Mouse (Mus musculus): ENCODE results near the gene Kctd19.
A peak's percentile ranks its signal among the peaks of the same experiment; 100 is the strongest.

Kctd19 gene

DNA sequence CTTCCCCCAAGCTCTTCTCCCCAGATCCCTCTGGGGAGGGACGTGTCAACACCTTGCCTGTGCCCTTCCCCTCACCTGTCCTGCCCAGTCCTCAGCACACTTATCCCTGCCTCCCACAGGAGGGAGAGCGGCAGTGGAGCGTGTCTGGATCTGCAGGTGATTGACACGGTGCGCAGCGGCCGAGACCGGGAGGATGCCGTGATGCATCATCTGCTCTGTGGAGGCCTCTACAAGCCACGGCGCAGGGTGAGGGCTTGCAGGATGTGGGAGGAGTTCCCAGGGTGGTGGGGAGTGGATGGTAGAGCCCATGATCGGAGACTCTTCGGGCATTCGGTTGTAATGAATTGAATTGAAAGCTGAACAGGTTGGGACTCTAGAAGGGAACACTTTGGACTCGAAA lies 54.1 kb downstream of the Kctd19 start:
- DNase-seq (ENCODE audit: extremely low spot score), result no peak

DNA sequence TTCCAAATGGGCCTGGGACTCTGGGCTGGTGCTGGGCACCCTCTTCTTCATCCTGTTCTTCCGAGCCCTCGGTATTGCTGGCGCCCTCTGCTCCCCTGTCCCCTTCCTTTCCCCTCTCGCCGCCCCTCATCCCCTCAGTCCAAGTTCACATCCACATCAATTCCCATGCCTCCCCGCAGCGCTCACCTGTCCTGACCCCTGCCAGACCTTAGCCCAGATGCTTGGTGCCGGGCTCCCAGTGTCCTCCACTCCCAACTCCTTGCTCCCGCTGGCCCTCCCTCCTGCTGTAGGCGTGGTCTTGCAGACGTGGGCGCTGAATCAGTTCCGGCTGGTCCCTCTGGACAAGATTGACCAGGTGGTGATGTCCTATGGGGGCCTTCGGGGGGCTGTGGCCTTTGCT lies 56.6 kb downstream of the Kctd19 start:
- DNase-seq (ENCODE audit: extremely low spot score), result no peak

DNA sequence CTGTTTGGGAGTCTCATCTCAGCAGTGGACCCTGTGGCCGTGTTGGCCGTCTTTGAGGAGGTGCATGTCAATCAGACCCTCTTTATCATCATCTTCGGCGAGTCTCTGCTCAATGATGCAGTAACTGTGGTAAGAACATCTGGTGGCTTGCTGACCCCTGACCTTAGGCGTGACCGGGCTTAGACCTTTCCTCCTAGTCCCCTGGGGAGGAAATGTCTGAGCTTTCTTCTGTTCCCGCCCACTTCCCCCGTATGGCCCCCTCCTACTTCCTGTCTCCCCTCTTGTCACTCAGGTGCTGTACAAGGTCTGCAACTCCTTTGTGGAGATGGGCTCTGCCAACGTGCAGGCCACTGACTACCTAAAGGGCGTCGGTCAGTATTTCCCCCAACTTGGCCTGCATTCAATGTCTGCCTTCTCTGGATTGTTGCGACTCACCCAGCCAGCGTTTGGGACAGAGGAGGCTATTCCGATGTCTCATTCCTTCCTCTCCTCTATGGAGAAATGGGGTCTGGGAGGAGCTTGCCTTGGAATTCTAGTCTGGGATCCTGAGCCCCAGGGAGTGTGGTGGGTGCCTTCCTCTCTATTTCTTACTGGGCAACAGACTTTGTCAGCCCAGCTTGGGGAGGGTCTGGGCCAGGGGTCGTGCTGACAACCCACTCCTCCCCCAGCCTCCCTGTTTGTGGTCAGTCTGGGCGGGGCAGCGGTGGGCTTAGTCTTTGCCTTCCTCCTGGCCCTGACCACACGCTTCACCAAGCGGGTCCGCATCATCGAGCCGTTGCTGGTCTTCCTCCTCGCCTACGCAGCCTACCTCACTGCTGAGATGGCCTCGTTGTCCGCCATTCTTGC lies 57.9 kb downstream of the Kctd19 start:
- DNase-seq (ENCODE audit: extremely low spot score), result peak; percentile 71

DNA sequence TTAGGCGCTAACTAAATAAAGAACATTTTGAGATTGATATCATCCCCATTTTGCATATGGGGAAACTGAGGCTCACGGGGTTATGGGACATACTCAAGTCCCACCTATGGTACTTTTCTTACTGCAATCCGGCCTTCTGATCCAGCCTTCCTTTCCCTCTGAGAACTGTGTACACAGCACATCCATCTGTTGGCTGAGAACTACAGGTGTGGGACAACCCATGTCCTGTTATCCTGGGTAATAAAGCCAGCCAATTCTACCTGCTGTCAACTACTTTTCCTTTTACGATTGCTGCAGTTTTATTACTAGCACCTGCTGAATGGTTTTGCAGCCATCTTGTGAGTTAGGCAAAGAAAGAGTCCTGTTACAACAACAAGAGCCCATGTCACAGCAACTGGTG lies 58.8 kb downstream of the Kctd19 start:
- no peak for DNase-seq (ENCODE audit: extremely low spot score)

DNA sequence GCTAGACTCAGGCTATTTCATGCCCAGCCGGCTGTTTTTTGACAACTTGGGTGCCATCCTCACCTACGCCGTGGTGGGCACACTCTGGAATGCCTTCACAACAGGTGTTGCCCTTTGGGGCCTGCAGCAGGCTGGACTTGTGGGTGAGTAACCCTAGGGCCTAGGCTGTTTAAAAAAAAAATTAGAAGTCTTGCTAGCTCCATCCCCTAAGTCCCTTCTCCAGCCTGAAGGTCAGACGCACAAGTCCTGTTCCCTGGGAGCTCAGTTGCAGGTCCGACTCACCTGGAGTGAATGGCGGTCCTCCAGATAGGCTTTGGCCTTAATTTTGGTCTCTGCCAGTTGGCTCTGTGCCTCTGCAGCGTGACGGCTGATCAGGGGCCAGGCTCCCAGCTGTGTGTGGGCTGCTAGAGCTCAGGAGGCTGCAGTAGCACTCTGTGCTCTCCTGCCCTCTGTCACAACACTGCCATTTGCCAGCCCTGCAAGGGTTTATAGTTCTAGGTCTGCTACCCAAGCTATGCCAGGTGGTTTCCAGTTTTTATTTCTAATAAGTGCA lies 59.6 kb downstream of the Kctd19 start:
- DNase-seq (ENCODE audit: extremely low spot score), result no peak

DNA sequence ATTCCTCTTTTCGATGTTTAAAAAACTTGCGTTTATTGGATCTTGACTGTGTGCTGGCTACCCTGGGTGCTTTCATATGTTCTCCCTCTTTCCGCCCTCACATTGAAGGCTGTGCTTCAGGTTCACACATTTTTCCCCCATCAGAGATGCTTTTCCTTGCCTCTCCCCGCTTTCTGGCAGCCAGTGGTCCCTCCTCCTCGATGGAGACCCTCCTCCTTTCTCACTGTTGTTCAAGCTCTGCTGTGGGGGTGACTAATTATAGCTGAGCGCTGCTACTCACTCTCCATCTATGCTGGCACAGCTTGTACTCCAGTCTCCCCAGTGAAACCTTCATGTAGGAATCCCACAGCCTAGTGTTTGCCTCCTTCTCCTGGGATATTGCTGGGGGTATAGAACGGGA lies 63.1 kb downstream of the Kctd19 start:
- DNase-seq (ENCODE audit: extremely low spot score), result no peak

DNA sequence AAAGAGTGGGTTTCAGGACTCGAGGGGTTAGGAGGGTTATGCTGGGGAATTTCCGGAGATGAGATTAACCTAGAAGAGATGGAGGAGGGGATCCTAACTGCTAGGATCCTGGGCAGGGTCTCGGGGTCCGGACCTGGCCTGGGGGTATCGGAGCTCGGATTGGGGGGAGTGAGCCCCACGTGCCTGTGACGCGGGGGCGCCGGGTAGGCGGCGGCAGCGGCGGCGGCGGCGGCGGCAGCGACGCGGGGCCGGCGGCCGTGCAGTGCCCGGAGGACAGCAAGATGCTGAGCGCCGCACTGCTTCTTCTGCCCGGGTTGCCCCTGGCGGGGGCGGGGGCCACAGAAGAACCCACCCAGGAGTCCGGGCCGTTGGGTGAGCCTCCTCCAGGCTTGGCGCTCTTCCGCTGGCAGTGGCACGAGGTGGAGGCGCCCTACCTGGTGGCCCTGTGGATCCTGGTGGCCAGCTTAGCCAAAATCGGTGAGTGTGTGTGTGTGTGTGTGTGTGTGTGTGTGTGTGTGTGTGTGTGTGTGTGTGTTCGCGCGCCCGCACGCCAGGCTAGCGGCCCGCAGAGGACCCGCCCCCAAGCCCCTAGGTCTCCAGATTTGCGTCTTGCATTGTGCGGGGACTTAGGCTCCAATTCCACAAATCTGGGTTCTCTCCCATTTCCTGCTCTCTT lies 64.1 kb downstream of the Kctd19 start:
- peak; percentile 69 for DNase-seq (ENCODE audit: extremely low spot score)

DNA sequence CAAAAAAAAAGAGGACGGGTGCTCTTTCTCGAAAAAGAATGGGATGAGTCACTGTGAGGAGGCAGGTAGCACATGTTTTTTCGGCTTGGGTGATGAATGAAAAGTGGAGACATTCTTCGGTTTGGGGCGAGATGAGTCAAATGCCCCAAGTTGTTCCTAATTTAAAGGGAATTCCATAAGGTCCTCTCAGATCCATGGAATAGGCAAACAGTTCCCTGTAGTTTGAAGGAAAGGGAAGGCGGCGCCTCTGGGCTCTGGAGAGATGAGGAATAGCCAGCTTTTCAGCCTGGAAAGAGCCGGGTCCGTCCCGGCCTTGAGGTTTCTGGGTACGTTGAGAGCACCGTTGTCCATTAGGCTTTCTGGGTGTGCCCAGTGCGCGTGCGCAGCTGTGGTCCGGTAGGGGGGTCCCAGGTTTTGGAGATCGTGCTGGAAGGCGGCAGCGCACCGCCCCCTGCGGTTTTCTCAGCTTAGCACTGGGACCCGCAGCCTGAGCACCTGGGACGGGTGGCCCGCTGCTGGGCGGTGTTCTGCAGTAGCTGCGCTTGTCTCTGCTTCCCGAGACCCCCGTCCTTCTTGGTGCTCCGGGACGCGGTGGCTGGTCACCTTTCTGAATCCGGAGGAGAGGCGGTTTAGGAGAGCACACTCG lies 64.7 kb downstream of the Kctd19 start, which contains the start of gene Slc9a5:
Gene Slc9a5, plus strand, starts transcription at position 394 of the 646 bp plus-strand sequence.
- peak; percentile 83 for DNase-seq (ENCODE audit: extremely low spot score)

DNA sequence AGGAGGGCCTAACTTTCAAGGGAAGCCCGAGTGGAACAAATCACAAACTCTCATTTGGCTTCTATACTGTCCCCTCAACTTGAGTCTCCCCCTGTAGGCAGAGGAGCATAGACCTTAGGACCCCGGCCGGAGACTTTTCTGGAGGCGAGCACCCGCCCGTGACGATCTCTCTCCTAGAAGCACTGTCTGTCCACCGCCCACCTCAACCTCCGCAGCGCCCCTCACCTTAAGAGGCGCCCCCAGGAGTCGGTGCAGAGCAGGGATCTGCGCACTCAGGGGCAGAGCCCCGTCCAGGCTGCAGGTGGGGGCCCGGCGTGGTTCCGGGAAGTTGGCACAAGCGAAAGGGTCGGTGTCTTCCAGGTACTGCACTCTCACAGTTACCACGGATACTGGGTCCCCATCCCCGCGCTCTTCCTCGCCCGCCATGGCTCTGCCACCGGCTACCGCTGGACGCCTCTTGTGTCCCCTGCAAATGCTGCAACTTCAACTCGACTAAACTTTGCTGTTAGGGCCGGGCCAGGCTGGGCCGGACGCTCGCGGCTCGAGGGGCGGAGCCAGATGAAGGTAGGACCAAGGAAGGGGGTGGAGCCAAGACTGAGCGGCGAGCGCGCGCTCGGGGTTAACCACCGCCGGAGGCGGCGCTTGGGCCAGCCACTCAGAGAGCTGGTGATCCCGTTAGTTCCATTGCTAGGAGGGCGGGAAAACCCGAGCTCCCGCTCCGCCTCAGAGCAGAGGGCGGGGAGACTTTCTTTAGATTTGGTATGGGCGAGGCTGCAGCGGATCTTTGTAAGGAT lies 65.7 kb downstream of the Kctd19 start, which contains the start of gene Fhod1:
Gene Fhod1, minus strand, starts transcription at position 526 of the 794 bp plus-strand sequence.
- DNase-seq (ENCODE audit: extremely low spot score), result peak; percentile 94

DNA sequence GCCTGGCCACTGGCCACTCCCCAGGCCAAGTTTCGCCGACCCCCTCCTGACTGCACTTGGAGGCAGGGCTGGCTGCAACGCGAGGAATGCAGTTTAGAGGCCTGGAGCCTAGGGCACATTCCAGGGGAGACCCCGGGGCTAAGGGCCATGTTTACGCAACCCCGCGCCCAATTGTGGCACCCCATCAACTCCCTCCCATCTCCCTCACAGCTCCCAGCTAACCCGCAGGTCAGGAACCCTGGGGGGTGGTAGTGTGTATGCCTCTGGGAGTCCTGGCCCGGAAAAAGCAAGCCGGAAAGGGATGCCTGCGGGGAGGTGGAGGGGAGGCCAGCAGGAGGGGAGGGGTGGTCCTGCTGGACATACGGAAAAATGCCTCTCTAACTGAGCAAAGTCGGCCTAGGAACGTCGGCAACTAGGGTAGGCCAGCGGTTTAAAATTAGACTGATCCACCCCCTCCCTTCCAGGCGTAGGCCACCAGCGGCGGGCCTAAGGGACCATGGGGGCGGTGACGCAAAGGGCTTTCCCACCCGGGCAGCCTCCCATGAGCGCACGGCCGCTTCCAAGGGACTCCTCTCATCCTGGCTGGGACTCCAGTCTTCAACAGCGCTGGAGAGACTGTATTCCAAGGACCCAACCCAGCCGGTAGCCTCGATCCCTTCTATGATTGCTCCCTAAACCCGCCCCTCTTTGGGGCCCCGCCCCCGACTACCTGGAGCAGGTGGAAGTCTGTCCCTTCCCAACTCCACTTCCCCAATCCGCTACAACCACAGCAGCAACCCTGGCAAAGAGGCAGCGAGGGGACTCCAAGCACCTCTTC lies 66.5 kb downstream of the Kctd19 start:
- DNase-seq (ENCODE audit: extremely low spot score), result peak; percentile 74

DNA sequence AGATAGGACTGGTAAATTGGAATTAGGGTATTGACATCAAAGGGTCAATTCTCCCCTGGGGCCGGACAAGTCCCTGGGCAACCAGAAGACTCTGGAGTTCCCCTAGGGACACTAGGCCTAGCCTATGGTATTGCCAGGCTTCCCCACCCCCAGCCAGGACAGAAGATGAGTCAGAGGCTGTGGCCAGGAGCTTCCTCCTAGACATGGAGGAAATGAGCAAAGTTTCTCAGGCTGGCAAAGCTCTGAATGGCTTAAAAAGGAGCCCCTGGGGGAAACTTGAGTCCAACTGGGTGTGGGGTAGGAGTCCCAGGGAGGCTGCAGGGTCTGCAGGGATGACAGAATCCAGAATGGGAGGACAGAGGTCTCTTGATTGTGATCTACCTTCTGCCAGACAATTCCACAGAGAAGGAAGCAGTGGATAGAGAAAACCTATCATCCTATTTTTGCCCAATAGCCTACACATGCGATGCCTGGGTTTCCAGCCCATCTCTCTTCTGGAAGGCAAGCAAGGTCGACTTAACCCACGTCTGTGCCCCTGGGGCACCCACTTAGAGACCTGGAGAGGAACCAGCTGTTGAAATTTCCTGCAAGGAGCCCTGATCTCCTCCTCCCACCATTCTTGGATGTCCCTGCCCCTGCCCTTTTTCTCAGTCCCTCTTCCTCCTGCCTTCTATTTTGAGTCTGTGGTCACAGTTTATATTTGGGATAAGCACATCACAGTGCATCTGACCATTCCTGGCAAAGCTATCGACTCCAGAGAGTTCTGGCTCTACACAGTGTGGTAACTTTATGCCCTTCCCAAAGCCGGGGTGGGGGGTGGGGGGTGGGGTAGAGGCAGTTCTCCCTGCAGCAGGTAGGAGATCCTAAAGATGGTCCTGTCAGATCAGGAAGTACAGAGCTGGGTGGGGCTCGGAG lies 68.0 kb downstream of the Kctd19 start:
- DNase-seq (ENCODE audit: extremely low spot score), result no peak

DNA sequence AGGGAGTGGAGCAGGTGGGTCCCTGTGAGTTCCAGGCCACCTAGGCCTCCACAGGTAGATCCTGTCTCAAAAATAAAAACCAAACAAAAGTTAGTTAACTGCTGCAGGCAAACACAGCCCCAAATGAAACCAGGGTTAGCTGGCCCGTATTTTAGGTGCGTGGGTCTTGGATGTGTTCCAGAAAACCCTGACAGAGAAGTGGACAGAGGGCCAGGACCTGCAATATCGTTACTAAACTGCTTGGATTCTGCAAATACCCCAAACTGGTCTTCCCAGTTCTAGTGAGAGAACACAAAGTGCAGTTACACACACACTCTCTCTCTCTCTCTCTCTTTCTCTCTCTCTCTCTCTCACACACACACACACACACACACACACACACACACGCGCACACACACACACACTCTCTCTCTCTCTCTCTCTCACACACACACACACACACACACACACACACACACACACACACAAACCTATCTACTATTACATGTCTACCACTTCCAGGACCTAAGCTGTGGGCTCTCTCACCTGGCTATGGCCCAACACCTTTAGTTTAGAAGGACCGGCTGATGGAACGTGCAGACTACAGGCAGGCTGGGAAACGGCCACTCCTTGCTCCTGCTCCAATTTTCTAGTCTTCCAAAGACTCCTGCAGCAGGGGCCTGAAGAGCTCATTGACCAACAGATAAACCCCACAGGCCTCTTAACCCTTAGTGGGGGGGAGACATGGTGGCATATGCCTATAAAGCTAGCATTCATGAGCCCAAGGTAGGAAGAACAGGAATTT lies 69.3 kb downstream of the Kctd19 start:
- no peak for DNase-seq (ENCODE audit: extremely low spot score)

DNA sequence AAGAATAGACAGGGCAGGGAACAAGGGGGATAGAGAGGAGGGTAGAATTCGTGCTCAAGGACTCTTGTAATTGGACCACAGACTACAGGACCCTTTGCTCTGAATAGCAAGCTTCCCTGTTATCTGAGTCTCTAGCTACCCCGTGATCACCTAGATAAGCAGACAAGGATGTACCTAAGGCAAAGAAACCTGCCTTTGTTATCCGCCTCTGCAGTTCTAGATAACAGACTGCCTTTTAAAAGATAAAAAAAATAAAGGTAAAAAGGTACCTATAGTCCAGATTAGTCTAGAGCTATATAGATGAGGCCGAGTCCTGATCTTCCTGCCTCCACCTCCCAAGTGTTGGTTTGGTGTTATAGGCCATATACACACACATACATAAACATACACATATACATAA lies 70.5 kb downstream of the Kctd19 start:
- no peak for DNase-seq (ENCODE audit: extremely low spot score)

DNA sequence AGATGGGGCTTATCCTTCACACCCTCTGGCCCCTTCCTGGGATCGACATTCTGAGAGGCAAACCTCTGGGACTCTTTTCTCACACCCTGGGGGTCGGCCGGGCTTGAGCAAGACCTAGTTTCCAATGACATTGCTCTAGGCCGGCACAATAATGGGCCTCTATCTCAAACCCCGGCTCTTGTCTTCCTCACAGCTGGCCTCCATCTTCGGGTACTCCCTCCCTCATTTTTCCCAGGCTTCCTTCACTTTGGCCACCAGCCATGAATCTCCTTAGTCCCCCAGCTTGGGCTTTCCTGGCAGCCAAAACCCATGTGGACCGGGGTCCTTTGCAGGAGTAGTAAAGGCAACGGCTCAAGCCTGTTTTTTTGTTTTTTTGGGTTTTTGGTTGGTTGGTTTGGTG lies 71.9 kb downstream of the Kctd19 start:
- DNase-seq (ENCODE audit: extremely low spot score), result no peak

DNA sequence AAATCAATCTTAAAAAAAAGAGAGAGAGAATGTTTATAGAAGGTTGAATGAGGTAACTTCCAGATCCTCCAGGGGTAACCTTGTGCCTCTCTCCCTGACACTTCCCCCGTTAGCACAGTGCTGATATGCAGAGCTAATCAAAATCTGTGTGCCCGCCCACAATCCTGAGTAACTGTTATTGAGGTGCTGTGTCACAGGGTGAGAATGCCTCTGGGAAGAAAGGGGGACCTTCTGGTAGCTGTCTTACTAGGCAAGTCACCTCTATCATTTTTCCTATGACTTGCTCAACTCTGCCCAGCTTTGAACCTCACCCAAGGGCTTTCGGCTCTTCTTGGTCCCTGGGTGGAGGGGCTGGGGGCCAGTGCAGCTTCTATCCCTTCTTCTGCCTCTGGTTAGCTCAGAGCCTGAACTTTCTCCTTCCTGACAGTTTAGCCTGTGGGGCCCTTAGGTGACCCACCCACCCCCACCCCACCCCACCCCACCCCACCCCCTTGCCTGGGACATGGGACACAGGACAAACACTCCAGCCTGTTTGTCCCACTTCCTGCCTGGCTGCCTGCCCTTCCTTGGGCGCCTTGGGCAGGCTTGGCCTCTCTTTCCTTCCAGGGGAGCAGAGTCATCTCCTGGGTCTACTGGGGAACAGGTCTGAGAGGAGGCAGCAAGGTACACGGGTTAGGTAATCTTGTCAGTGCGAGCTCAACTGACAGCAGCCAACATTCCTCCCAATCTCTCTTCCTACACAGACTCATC lies 73.2 kb downstream of the Kctd19 start:
- DNase-seq (ENCODE audit: extremely low spot score), result no peak

DNA sequence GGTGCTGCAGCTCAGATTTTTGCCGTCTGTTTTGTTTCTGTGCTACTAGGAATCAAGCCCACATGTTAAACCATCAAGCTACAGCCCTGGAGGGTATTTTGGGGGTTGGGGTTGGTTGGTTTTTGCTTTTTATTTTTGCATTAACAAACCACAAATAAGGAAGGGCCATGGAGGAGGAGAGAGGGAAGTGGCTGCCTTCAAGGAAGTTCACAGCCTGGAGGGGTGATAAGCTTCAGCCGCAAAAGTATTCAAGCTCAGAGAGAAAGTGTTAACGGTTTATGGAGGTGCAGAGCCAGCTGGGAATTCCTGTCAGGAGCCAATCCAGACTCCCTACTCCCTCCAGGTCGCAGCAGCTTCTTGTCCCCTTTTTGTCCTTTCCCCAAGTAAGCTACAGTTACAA lies 74.3 kb downstream of the Kctd19 start:
- no peak for DNase-seq (ENCODE audit: extremely low spot score)

DNA sequence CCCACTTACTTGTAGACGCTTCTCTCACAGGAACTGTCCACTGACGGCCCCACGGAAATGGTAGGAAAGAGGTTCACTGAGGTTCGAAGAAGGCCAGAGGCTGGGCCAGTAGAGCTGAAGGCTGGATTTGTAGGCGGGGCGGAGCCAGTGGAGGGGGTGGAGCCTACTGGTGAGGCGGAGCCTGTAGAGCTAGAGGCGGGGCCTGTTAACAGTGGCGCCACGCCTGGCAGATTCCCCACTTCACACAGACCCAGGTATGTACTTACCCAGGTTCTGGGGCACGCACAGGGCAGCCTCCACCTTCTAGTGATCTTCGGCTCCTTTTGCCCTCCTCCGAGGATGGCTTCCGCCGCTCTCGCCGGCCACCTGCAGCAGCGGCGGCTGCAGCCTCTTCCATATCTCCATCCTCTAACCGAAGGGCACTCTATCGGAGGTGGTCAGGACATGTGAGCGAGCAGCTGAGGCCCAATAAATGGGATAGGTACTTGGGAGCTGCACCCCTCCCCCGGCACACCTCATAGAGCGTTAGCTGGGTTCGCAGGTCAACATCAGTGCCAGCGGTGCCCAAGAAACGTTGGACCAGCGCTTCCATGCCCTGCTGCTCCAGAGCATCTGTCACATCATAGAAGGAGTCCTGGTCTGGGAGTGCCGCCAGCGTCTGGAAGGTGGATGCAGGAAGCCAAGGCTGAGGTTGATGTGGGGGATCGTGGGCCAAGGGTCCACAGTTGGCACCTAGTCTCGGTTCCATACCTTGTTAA lies 76.8 kb downstream of the Kctd19 start:
- no peak for DNase-seq (ENCODE audit: extremely low spot score)
